Mouse (Mus musculus) left cerebral cortex, adult 8-10 months (tissue): ENCODE measurements around the gene Afm. TPM values are rescaled to one million over a fixed set of nuclear protein-coding genes. Genes with fewer than 3 reads are reported as not detected.

Experiments
- total RNA-seq, 4 experiments: library from RNA; stranded (reverse); gene quantifications; 2 replicates each; pipeline ENCODE4 v1.2.4; 2022

Afm gene
- total RNA-seq, 4 experiments from 2014 or later = not detected

Other genes starting within 250 kb of the Afm start
- gene Ankrd17, start 152.4 kb upstream of the Afm start, total RNA-seq = 100 to 1,000 TPM; 106 to 116 (median 113) TPM
- gene Gm9958, start 151.7 kb upstream of the Afm start, total RNA-seq = 1 to 10 TPM; 1.5 to 3.1 (median 2.2) TPM
- under 1 TPM in 1 of 4 experiments, not detected in 3; 0.51 TPM for gene Alb, start 58.0 kb upstream of the Afm start, total RNA-seq
- gene Afp, start 28.2 kb upstream of the Afm start, total RNA-seq = under 1 TPM in 3 of 4 experiments, not detected in 1; 0.57 to 0.93 (median 0.60) TPM
- under 1 TPM; 0.14 to 0.49 (median 0.26) TPM for gene 5830473C10Rik, start 42.2 kb downstream of the Afm start, total RNA-seq
- 1 to 10 TPM in 3 of 4 experiments, under 1 TPM in 1; 0.93 to 3.0 (median 1.7) TPM for gene Rassf6, start 121.7 kb downstream of the Afm start, total RNA-seq
- 1 to 10 TPM in 1 of 4 experiments, under 1 TPM in 3; 0.30 to 1.9 (median 0.64) TPM for gene Cxcl5, start 240.4 kb downstream of the Afm start, total RNA-seq
- gene Ppbp, start 249.6 kb downstream of the Afm start, total RNA-seq = under 1 TPM in 2 of 4 experiments, not detected in 2; 0.35 to 0.80 TPM